Mouse (Mus musculus): ENCODE results near the gene Dner. TPM values are rescaled to one million over a fixed set of nuclear protein-coding genes. Genes with fewer than 3 reads are reported as not detected.

Gene Dner
- polyA plus RNA-seq, 1 experiment from 2014 or later: 28.1 TPM

DNA sequence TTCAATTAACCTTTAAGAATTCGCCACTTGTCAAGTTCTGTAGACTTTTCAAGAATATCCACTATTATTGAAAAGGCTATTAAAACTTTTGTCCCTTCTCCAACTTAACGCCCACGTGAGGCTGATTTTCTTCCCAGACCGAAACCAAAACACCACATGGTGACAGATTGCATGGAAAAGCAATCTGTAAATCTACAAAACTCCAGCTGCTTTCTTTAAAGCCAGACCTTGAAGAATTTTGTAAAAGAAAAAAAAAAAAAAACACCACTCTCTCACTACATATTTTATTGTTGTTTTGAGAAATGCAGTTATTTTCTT is 173.1 kb downstream of the Dner start:
- 67% methylated on average over 4 of the region's 4 CpGs for WGBS
- DNase-seq (ENCODE audit: low spot score, missing footprints) (no peak), ATAC-seq (ENCODE audit: low FRiP score) (no peak)
- H3K36me3 ChIP-seq (ENCODE audit: control insufficient read depth, insufficient read depth, low read length): no peaks in the 10 kb centered on the region
- no peaks in the 10 kb centered on the region for H3K4me1 ChIP-seq (ENCODE audit: control insufficient read depth, insufficient read depth, low read length)
- no peaks in the 10 kb centered on the region for H3K27me3 ChIP-seq (ENCODE audit: control insufficient read depth, insufficient read depth, low read length)
- no peak overlapping the region for H3K27ac ChIP-seq (ENCODE audit: low read depth, low read length)
- no peak overlapping the region for H3K4me3 ChIP-seq (ENCODE audit: low read depth, low read length)
- H3K9me3 ChIP-seq (ENCODE audit: control insufficient read depth, low read length): no peaks in the 10 kb centered on the region
- H3K9ac ChIP-seq (ENCODE audit: low read length): no peak overlapping the region
- no peak overlapping the region for H3K4me2 ChIP-seq

DNA sequence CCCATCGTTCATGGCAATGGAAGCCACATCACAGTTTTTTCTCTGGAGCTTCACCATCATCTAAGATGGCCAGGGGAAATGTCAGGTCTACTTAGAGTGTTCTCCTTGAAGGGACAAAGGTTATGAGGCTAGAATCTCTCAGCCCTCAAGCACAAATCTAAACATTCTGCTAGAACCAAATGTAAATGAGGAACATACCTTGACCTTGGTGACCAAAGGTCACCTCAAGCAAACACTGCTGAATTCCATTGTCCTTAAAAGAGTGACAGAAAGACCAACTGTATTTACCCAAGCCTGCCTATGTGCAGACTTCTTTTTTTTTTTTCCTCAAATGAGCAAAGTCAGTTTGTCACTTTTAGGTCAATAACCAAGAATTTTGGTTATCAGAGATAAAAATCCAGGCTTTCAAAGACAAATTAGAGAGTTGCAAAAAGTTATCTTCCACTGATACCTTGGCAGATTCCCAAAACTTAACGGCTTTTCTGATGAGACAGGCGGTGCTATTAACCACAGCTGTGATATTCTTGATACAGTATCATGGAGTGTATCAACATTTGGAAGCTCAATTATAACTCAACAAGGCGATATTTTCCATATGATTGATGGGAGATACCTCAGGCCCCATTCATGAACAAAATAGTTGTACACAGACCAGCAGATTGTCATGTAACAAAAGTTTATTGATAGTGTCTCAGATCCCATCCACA is 173.6 kb downstream of the Dner start:
- Histone ChIP-seq H3K27me3 (ENCODE audit: control insufficient read depth, insufficient read depth, low read length) (no peaks in the 10 kb centered on the region), H3K27ac (ENCODE audit: low read depth, low read length) (no peak overlapping the region), H3K4me1 (ENCODE audit: control insufficient read depth, insufficient read depth, low read length) (no peaks in the 10 kb centered on the region), H3K9me3 (ENCODE audit: control insufficient read depth, low read length) (no peaks in the 10 kb centered on the region), H3K9ac (ENCODE audit: low read length) (no peak overlapping the region), H3K4me3 (ENCODE audit: low read depth, low read length) (no peak overlapping the region), H3K36me3 (ENCODE audit: control insufficient read depth, insufficient read depth, low read length) (no peaks in the 10 kb centered on the region), H3K4me2 (no peak overlapping the region)
- ATAC-seq (ENCODE audit: low FRiP score) (no peak), DNase-seq (ENCODE audit: low spot score, missing footprints) (no peak)
- 79% methylated on average over 4 of the region's 4 CpGs for WGBS

DNA sequence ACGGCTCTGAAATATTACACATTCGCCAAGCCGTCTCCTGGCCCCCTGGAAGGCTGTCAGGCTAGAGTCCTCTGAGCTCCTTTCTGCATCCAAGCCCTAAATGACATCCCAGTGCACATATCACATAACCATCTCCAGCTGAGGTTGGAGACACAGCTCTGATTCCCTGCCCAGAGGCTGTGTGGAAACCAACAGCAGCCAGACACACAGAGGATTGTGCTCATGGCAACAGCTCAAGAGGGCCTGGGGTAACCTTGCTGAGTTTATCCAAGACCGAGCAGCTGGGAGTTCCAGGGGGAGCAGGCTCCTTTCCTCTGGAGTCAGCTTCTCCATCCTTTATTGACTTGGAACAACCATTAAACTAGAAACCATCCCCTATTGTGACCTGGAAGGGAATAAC is 177.7 kb downstream of the Dner start:
- no peaks in the 10 kb centered on the region for H3K4me1 ChIP-seq (ENCODE audit: control insufficient read depth, insufficient read depth, low read length)
- H3K4me3 ChIP-seq (ENCODE audit: low read depth, low read length): no peak overlapping the region
- WGBS: 82% methylated on average over 4 of the region's 4 CpGs
- no peak overlapping the region for H3K4me2 ChIP-seq
- ATAC-seq (ENCODE audit: low FRiP score) (no peak), DNase-seq (ENCODE audit: low spot score, missing footprints) (no peak)
- H3K9me3 ChIP-seq (ENCODE audit: control insufficient read depth, low read length): no peaks in the 10 kb centered on the region
- no peaks in the 10 kb centered on the region for H3K27me3 ChIP-seq (ENCODE audit: control insufficient read depth, insufficient read depth, low read length)
- no peak overlapping the region for H3K9ac ChIP-seq (ENCODE audit: low read length)
- H3K27ac ChIP-seq (ENCODE audit: low read depth, low read length): no peak overlapping the region
- no peaks in the 10 kb centered on the region for H3K36me3 ChIP-seq (ENCODE audit: control insufficient read depth, insufficient read depth, low read length)

GRCm38 (mm10) chr1:84513201-84513600 is 182.8 kb downstream of the Dner start:
- no peak overlapping the region for H3K4me3 ChIP-seq (ENCODE audit: low read depth, low read length)
- no peak overlapping the region for H3K4me2 ChIP-seq
- H3K9me3 ChIP-seq (ENCODE audit: control insufficient read depth, low read length): no peaks in the 10 kb centered on the region
- DNase-seq (ENCODE audit: low spot score, missing footprints) (no peak), ATAC-seq (ENCODE audit: low FRiP score) (no peak)
- H3K9ac ChIP-seq (ENCODE audit: low read length): no peak overlapping the region
- no peak overlapping the region for H3K27ac ChIP-seq (ENCODE audit: low read depth, low read length)
- H3K27me3 ChIP-seq (ENCODE audit: control insufficient read depth, insufficient read depth, low read length): no peaks in the 10 kb centered on the region
- H3K4me1 ChIP-seq (ENCODE audit: control insufficient read depth, insufficient read depth, low read length): no peaks in the 10 kb centered on the region
- 59% methylated on average over 3 of the region's 3 CpGs for WGBS
- H3K36me3 ChIP-seq (ENCODE audit: control insufficient read depth, insufficient read depth, low read length): no peaks in the 10 kb centered on the region

DNA sequence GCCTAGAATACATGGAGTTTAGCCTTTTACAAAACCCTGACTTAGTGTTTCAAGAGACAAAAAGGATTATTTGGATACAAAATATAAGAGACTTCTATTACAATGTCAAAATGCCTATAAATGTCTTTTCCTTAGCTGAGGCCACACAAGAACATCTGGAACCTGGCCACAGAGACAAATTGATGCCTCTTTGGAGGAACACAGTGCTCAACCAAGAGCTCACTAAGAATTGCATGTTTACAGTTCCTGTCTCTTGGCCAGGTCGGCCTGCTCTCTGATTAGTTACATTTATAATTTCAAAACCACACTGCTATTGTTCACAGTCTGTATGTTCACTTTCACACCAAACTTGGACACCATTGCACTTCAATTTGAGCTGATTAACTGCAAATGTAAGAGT is 187.5 kb downstream of the Dner start:
- WGBS: 88% methylated on average over 1 of the region's 1 CpGs
- DNase-seq (ENCODE audit: low spot score, missing footprints) (no peak), ATAC-seq (ENCODE audit: low FRiP score) (no peak)
- H3K36me3 ChIP-seq (ENCODE audit: control insufficient read depth, insufficient read depth, low read length): no peaks in the 10 kb centered on the region
- H3K9me3 ChIP-seq (ENCODE audit: control insufficient read depth, low read length): no peaks in the 10 kb centered on the region
- no peak overlapping the region for H3K4me2 ChIP-seq
- H3K4me1 ChIP-seq (ENCODE audit: control insufficient read depth, insufficient read depth, low read length): no peaks in the 10 kb centered on the region
- no peaks in the 10 kb centered on the region for H3K27me3 ChIP-seq (ENCODE audit: control insufficient read depth, insufficient read depth, low read length)
- H3K4me3 ChIP-seq (ENCODE audit: low read depth, low read length): no peak overlapping the region
- H3K27ac ChIP-seq (ENCODE audit: low read depth, low read length): no peak overlapping the region
- H3K9ac ChIP-seq (ENCODE audit: low read length): no peak overlapping the region

DNA sequence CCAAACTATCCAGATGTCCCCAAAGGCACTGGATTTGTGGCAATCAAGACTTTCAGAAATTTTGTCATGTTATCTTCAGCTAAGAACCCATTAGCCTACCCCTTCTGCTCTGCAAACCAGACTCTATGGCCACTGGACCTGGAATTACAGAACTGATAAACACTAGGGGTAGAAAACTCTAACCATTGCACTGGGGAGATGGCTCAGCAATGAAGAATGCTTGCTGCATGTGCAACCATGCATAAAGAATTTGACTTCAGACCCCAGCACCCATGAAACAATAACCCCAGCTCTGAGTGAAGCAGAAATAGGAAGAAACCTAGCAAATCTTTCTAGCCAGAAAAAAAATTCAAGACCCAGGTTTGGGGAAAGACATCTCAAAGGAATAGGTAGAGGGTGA is 188.5 kb downstream of the Dner start:
- Histone ChIP-seq H3K27me3 (ENCODE audit: control insufficient read depth, insufficient read depth, low read length) (no peaks in the 10 kb centered on the region), H3K4me1 (ENCODE audit: control insufficient read depth, insufficient read depth, low read length) (no peaks in the 10 kb centered on the region), H3K36me3 (ENCODE audit: control insufficient read depth, insufficient read depth, low read length) (no peaks in the 10 kb centered on the region), H3K9me3 (ENCODE audit: control insufficient read depth, low read length) (no peaks in the 10 kb centered on the region), H3K27ac (ENCODE audit: low read depth, low read length) (no peak overlapping the region), H3K4me3 (ENCODE audit: low read depth, low read length) (no peak overlapping the region), H3K4me2 (no peak overlapping the region), H3K9ac (ENCODE audit: low read length) (no peak overlapping the region)
- ATAC-seq (ENCODE audit: low FRiP score) (no peak), DNase-seq (ENCODE audit: low spot score, missing footprints) (no peak)

DNA sequence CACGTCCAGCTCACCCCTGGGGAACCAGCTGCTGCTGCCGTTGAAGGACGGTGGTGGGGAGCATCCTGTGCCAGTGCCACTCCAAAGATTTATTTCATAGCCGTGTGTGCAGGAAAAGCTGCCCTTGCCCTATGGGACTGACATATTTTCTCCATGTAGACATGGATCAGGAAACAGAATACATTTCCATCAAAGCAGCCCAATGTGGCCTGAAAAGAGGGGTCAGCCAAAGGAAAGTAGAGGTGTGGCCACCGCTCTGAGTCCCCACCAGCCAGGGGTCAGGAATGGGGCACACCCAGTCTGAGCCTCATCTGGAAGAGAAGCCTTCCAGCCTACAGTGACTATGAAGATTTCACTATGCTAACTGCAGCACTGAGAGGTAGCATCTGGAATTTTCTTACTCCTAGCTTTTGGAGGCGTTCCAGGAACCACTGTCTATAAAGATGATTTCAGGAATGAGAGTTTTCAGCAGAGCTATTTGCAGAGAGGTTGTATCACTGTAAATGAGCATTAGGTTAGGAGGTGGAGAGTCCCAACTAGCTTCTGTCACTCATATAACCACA is 189.0 kb downstream of the Dner start:
- ATAC-seq (ENCODE audit: low FRiP score): no peak
- WGBS: 72% methylated on average over 6 of the region's 6 CpGs
- H3K36me3 ChIP-seq (ENCODE audit: control insufficient read depth, insufficient read depth, low read length): no peaks in the 10 kb centered on the region
- H3K4me3 ChIP-seq (ENCODE audit: low read depth, low read length): no peak overlapping the region
- DNase-seq (ENCODE audit: low spot score, missing footprints): no peak
- no peaks in the 10 kb centered on the region for H3K27me3 ChIP-seq (ENCODE audit: control insufficient read depth, insufficient read depth, low read length)
- H3K4me2 ChIP-seq: no peak overlapping the region
- H3K9ac ChIP-seq (ENCODE audit: low read length): no peak overlapping the region
- no peak overlapping the region for H3K27ac ChIP-seq (ENCODE audit: low read depth, low read length)
- H3K4me1 ChIP-seq (ENCODE audit: control insufficient read depth, insufficient read depth, low read length): no peaks in the 10 kb centered on the region
- no peaks in the 10 kb centered on the region for H3K9me3 ChIP-seq (ENCODE audit: control insufficient read depth, low read length)

DNA sequence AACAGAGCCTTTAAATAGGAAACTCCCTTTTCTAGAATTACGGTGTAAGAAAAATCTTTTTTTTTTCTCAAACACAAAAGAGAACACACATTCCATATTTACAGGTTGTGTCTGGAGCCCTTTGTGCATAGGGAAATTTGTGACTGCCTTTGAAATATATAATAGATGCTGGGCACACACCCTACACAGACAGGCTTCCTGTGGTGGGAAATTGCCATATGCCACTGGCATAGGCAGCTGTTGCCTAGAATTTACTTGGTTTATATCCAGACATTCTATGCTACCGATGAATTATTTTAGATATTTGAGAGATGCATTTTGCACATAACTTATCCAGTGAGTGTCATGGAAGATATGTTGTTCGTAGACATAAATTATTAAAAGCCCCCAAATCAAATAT is 195.3 kb downstream of the Dner start:
- no peak overlapping the region for H3K4me3 ChIP-seq (ENCODE audit: low read depth, low read length)
- no peaks in the 10 kb centered on the region for H3K9me3 ChIP-seq (ENCODE audit: control insufficient read depth, low read length)
- no peaks in the 10 kb centered on the region for H3K36me3 ChIP-seq (ENCODE audit: control insufficient read depth, insufficient read depth, low read length)
- no peak overlapping the region for H3K4me2 ChIP-seq
- H3K9ac ChIP-seq (ENCODE audit: low read length): no peak overlapping the region
- no peak for ATAC-seq (ENCODE audit: low FRiP score)
- WGBS: 97% methylated on average over 3 of the region's 3 CpGs
- no peaks in the 10 kb centered on the region for H3K4me1 ChIP-seq (ENCODE audit: control insufficient read depth, insufficient read depth, low read length)
- no peak for DNase-seq (ENCODE audit: low spot score, missing footprints)
- H3K27me3 ChIP-seq (ENCODE audit: control insufficient read depth, insufficient read depth, low read length): no peaks in the 10 kb centered on the region
- H3K27ac ChIP-seq (ENCODE audit: low read depth, low read length): no peak overlapping the region

DNA sequence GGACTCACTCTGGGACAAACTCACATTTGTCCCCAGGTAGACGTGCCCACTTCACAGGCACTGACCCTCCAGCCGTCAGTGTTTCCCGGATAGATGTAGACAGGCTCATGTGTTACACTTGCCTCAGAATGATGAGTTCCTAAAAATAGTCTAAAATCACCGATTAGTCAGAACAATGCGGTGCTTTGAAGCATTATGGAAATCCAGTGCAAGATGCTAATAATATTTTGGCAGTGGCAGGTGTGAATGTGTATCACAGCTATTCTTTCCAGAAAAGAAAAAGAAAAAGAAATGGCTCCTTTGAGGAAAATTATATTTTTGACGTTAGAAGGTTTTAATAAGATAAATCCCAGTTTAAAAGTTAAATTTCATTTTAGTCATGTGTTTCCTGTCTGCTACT is 204.3 kb downstream of the Dner start:
- Histone ChIP-seq H3K4me1 (ENCODE audit: control insufficient read depth, insufficient read depth, low read length) (no peaks in the 10 kb centered on the region), H3K9ac (ENCODE audit: low read length) (no peak overlapping the region), H3K4me3 (ENCODE audit: low read depth, low read length) (no peak overlapping the region), H3K36me3 (ENCODE audit: control insufficient read depth, insufficient read depth, low read length) (no peaks in the 10 kb centered on the region), H3K27me3 (ENCODE audit: control insufficient read depth, insufficient read depth, low read length) (no peaks in the 10 kb centered on the region), H3K27ac (ENCODE audit: low read depth, low read length) (no peak overlapping the region), H3K4me2 (no peak overlapping the region), H3K9me3 (ENCODE audit: control insufficient read depth, low read length) (no peaks in the 10 kb centered on the region)
- peak; percentile 79 for DNase-seq (ENCODE audit: low spot score, missing footprints)
- 87% methylated on average over 6 of the region's 6 CpGs for WGBS
- ATAC-seq (ENCODE audit: low FRiP score): no peak
